Mouse (Mus musculus) embryonic fibroblast, embryonic 13.5 days (primary cell): ENCODE results near the gene Plxdc1. TPM values are rescaled to one million over a fixed set of nuclear protein-coding genes. Genes with fewer than 3 reads are reported as not detected.

Source experiments
- H3K27ac ChIP-seq: 2 replicates; pipeline ENCODE4 v1.5.1; 2012; ENCODE audit warnings: low read length, control low read depth, inconsistent platforms; ENCODE audit not compliant: insufficient read depth
- H3K4me1 ChIP-seq: 2 replicates; pipeline ENCODE4 v1.6.1; 2011; ENCODE audit warnings: low read length; ENCODE audit not compliant: control insufficient read depth, insufficient read depth
- H3K4me3 ChIP-seq: 2 replicates; pipeline ENCODE4 v1.5.1; 2011; ENCODE audit warnings: mild to moderate bottlenecking, control low read depth, low read length; ENCODE audit not compliant: insufficient read depth
- CTCF ChIP-seq: IDR thresholded peaks from 2 replicates; pipeline ENCODE4 v1.5.1; 2011; ENCODE audit warnings: mild to moderate bottlenecking, control low read depth, low read length, moderate library complexity, borderline replicate concordance; ENCODE audit not compliant: insufficient read depth
- POLR2A ChIP-seq: IDR thresholded peaks from 2 replicates; pipeline ENCODE4 v1.6.1; 2011; ENCODE audit warnings: low read depth, mild to moderate bottlenecking, control low read depth, low read length, moderate library complexity
- polyA plus RNA-seq: library from polyadenylated mRNA; stranded (reverse); fragments of >200 nt; gene quantifications from 2 replicates; pipeline ENCODE4 v1.2.4, GENCODE M21; 2011; ENCODE audit warnings: low read depth; ENCODE audit not compliant: missing spikeins, insufficient read length

Gene Plxdc1
- polyA plus RNA-seq, 1 experiment: 0.86 TPM

- Histone ChIP-seq H3K27ac (no peak overlapping the region), H3K4me1 (0 out of 2 replicates have a peak, but pooled peaks cover 6% of the 10 kb centered on the region), H3K4me3 (no peak overlapping the region)
- TF ChIP-seq POLR2A: no peak
- no peak for TF ChIP-seq CTCF
Observed at GRCm38 (mm10) chr11:97978392-97978791, 7.9 kb downstream of the Plxdc1 start.

DNA sequence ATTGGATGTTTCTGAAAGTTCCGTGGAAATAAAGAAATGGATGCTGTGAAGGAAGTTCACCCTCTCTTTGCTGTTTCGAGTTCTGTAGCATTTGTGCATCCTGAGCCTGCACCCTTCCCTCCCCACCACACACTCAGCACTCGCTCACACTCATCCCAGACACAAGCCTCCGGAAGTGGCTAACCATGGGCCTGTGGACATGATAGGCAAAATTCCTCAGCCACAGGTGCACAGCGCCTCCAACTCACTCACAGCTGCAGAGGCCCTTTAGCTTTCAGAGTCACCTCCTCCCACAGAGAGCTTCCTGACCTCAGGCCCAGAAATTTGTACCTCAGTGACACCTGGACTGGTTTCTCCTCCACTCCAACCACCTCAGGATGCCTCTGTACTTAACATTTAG lies 8.4 kb downstream of the Plxdc1 start:
- Histone ChIP-seq H3K27ac (no peak overlapping the region), H3K4me3 (no peak overlapping the region), H3K4me1 (0 out of 2 replicates have a peak, but pooled peaks cover 6% of the 10 kb centered on the region)
- no peak for TF ChIP-seq CTCF
- TF ChIP-seq POLR2A: no peak

GRCm38 (mm10) chr11:97974746-97975145 lies 11.5 kb downstream of the Plxdc1 start:
- no peak overlapping the region for H3K4me3 ChIP-seq
- TF ChIP-seq POLR2A: no peak
- no peak for TF ChIP-seq CTCF
- H3K27ac ChIP-seq: no peak overlapping the region
- H3K4me1 ChIP-seq: no peaks in the 10 kb centered on the region

DNA sequence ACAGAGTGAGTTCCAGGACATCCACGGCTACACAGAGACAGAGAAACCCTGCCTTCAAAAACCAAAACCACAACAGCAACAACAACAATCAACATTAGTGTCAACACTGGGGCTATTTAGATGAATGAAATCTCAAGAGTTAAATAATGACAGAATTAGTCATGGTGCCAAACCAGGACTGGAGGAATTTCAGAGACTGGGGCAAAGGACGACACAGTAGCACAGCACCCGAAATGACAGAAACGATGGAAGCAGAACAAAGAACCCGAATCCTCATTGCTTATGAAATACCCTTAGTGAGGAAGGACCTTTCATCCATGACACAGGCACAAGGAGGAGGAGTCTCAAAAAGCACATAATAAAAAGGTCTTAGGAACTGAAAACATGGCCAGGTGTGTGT lies 12.1 kb downstream of the Plxdc1 start:
- Histone ChIP-seq H3K27ac (no peak overlapping the region), H3K4me3 (no peak overlapping the region), H3K4me1 (no peaks in the 10 kb centered on the region)
- no peak for TF ChIP-seq CTCF
- TF ChIP-seq POLR2A: no peak

DNA sequence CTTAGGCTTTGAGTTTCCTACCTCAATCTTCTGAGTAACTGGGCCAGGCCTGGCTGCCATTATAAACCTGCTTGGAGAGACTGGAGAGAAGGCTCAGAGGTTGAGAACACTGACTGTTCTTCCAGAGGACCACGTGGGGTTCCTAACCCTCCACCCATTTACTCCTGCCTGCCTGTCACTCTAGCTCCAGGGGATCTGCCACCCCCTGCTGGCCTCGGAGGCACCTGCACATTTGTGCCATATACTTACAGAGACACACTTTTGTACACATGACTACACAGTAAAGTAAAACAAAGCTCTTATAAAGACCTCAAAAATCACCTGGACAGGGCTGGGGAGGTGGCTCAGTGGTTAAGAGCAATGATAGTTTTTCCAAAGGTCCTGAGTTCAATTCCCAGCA lies 13.8 kb downstream of the Plxdc1 start:
- TF ChIP-seq POLR2A (no peak), CTCF (no peak)
- Histone ChIP-seq H3K27ac (no peak overlapping the region), H3K4me1 (no peaks in the 10 kb centered on the region)

GRCm38 (mm10) chr11:97971232-97971631 lies 15.0 kb downstream of the Plxdc1 start:
- Histone ChIP-seq H3K27ac (no peak overlapping the region), H3K4me3 (no peak overlapping the region), H3K4me1 (no peaks in the 10 kb centered on the region)
- no peak for TF ChIP-seq CTCF
- no peak for TF ChIP-seq POLR2A

More for the DNA sequence above, 13.8 kb downstream of the Plxdc1 start:
- no peak overlapping the region for H3K4me3 ChIP-seq

DNA sequence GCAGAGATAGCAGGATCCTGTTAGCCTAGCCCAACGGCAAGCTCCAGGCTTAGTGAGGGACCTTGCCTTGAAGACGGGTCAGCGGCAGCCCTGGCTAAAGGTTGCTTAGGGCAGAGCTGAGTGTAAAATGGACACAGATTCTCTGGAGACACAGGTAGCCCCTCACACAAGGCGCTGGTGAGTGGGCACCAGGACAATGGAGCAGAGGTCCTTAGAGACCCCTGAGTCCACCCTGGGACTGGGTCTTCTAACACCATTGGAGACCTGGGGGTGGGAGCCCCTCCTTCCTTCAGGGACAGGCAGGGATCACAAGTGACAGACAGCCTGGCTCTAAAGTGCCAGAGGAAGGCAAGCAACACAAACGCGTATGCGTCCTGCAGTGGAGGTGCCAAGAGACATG lies 15.5 kb downstream of the Plxdc1 start:
- no peak for TF ChIP-seq POLR2A
- no peak for TF ChIP-seq CTCF
- Histone ChIP-seq H3K27ac (no peak overlapping the region), H3K4me1 (no peaks in the 10 kb centered on the region), H3K4me3 (no peak overlapping the region)

- H3K27ac ChIP-seq: no peak overlapping the region
- no peak for TF ChIP-seq CTCF
- TF ChIP-seq POLR2A: no peak
- no peak overlapping the region for H3K4me3 ChIP-seq
- no peaks in the 10 kb centered on the region for H3K4me1 ChIP-seq
Observed at GRCm38 (mm10) chr11:97968385-97968784, 17.9 kb downstream of the Plxdc1 start.

DNA sequence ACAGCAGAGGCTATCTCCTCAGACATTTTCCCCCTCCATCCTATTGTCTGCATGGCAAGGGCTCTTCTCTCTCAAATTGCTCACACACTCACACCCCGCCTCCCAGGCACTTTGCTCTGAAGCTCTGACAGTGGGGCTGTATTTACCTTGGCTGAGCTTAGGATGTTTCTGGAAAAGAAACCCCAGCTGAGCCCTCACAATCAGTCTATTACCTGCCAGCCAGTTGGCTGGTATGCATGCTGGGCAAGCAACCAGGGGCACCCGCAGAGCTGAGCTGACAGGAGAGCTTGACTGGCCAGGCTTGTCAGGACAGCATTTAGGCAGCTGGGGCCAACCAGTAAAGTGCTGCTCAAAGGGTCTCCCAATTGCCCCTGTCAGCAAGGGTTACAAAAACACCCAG lies 19.1 kb downstream of the Plxdc1 start:
- Histone ChIP-seq H3K4me3 (no peak overlapping the region), H3K27ac (no peak overlapping the region), H3K4me1 (no peaks in the 10 kb centered on the region)
- no peak for TF ChIP-seq CTCF
- no peak for TF ChIP-seq POLR2A

GRCm38 (mm10) chr11:97960907-97961306 lies 25.3 kb downstream of the Plxdc1 start:
- H3K27ac ChIP-seq: no peak overlapping the region
- no peak overlapping the region for H3K4me3 ChIP-seq
- no peaks in the 10 kb centered on the region for H3K4me1 ChIP-seq
- TF ChIP-seq CTCF: no peak
- TF ChIP-seq POLR2A: no peak

GRCm38 (mm10) chr11:97959300-97959680 lies 27.0 kb downstream of the Plxdc1 start:
- no peak for TF ChIP-seq POLR2A
- no peak for TF ChIP-seq CTCF
- Histone ChIP-seq H3K4me1 (no peaks in the 10 kb centered on the region), H3K27ac (no peak overlapping the region), H3K4me3 (no peak overlapping the region)
